Mouse (Mus musculus): ENCODE data around the gene Il1rap.

The Il1rap gene

GRCm38 (mm10) chr16:26730941-26731340, 149.4 kb downstream of the Il1rap start:
- no peak for DNase-seq

- no peak for DNase-seq
These were observed 151.1 kb downstream of the Il1rap start for GRCm38 (mm10) chr16:26732566-26732965.

GRCm38 (mm10) chr16:26755381-26756155, 174.1 kb downstream of the Il1rap start:
- DNase-seq = no peak

- DNase-seq = no peak
These were observed 194.5 kb downstream of the Il1rap start for GRCm38 (mm10) chr16:26775976-26776375.

DNA sequence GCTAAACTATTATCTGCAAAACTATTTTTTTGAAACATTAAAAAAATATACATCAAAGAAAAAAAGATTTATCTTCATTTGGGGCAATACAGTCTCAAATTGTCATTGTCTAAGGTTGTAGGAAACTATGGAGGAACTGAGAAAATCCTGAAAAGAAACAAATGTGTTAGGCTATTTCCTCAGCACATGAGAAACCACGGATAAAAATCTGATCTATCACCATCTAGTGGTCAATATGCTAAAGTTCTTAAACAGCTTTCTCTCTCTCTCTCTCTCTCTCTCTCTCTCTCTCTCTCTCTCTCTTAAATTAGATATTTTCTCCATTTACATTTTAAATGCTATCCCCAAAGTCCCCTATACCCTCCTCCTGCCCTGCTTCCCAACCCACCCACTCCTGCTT, 195.6 kb downstream of the Il1rap start:
- DNase-seq = no peak

All from kidney, postnatal 4 days (tissue).